Mouse (Mus musculus): ENCODE results near the gene Nlrc5.
"Not testable (repeated sequence)": the region's sequence is repeated elsewhere in the genome, so short reads cannot be mapped to it uniquely, and the experiment has no call there.

Gene Nlrc5

DNA sequence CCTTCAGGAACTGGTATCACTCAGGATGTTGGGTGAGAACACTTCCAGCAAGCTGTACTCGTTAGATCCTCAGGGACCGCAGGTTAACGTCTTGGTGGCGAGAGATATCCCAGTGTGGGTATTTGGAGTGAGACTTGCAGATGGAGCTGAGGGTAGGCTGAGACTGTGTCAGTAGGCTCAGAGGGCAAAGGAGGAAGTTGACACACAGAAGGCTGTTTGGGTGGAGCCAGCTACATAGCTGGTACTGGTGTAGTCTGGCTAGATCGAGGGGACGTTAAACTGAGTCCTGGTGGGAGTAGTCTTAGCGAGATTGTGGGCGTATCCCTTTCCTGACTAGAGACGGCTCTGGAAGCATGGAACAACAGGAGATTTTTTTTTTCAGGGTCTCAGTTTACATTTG, 16.1 kb upstream of the Nlrc5 start:
- DNase-seq (ENCODE audit: low spot score in 2 of 2): peak in 1 of 2 experiments; percentile 41

DNA sequence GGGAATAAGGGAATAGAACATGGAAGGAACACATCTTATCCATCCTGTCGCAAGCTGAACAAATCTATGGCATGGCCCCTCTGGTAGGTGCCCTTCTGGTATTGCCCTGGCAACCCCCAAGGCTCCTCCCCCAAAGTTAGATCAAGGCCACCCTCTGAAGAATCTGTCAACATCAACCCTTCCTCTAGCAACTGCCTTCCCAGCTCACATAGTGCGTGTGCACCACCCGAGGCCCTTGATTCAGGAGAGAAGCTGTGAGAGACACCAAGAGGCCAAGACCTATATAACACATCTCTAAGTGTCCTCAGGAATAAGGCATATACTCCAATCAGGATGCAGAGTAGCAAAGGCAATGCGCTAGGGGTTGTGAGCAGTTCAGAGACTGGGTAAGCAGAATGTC, 11.9 kb upstream of the Nlrc5 start:
- no peak for DNase-seq (ENCODE audit: low spot score in 2 of 2)

DNA sequence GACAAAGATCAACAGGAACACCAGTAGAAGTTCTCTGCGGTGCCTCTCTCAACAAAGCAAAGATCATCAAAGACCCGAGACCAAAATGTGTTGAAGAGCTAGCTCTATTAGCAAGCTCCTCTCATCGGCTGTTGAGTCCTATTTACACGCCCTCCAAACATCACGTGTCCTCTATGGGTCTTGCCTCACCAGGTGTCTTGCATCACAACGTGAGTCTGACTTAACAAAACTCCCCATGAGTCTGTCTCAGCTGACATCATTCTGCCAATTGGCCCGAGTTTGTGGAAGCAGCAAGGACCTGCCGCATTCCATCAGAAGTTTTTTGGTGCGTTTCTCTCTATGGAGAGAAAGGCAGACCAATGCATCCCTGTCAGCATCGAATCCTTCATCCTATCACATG, 6.2 kb upstream of the Nlrc5 start:
- no peak for DNase-seq (ENCODE audit: low spot score in 2 of 2)

DNA sequence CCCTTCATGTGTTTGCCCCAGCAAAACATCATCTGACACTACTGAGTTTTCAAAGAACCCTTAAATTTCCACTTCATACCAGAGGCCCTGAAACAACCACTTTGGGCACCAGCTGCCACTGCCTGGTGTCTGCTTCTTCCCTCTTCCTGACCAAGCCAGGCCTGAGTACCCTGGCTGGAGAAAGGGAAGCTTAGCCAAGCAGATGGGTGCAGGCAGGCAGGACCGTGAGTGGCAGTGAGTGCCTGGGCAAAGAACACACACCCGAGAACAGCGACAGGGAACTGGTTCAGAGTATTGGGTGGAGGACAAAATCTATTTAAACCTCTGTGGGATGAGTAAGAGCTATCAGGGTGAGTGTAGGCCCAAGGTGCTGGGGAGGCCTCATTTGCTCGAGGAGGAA, 5.7 kb upstream of the Nlrc5 start:
- no peak for DNase-seq (ENCODE audit: low spot score in 2 of 2)

DNA sequence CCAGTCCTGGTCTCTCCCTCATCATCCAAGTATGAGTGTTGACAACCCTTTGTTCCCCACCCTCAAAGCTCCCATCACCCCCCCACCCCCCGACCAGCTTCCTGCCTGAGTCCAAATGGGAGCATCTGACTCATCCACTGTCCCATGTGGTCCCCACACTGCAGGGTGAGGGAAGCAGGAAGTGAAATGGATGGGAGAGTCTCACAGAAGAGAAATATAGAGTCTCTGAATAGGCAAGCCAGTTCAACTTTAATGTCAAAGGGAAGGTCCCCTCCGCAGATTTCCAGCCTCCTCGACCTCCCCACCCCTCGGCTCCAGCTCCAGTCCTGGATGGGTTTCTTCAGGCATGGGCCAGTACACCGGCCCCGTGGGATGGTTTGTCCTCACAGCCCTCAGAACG, 4.8 kb upstream of the Nlrc5 start:
- DNase-seq (ENCODE audit: low spot score in 2 of 2): no peak

DNA sequence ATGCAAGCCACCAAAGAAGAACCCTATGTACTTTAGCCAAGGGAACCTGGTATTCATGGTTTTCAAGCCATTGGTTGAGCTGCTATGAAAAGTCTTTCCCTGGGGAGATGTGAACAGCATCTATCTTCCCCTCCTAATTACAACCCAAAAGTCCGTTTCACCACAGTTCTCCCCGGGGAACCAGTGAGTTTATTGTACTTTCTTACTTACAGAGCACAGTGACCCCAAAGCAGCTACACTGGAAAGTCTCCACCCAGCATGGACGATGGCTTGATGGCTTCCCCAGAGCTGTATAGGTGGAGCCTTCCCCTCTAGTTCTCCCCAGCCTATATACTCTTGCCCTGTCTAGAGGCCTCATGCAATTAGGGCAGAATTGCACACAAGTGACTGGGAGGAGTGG, 1.9 kb upstream of the Nlrc5 start:
- peak; percentile 15 to 35 for DNase-seq (ENCODE audit: low spot score in 2 of 2)

DNA sequence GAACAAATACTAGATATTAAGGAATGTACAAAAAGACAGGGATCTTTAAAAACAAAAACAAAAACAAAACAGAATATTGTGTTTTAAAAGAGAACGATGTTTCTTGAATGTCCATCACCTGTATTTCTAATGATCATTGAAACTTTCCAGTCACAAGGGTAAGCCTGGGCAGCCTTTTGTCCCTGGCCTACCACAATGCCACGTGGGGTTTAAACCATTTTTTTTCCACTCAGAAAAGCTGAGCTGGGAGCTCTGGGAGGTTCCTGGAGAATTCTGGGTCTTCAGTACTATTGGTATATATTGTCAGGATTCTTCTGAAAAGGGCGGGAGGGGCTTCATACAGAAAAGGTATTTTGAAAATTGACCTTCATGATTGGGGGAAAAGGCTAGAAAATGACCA, 802 bp downstream of the Nlrc5 start:
- DNase-seq (ENCODE audit: low spot score in 2 of 2): no peak

DNA sequence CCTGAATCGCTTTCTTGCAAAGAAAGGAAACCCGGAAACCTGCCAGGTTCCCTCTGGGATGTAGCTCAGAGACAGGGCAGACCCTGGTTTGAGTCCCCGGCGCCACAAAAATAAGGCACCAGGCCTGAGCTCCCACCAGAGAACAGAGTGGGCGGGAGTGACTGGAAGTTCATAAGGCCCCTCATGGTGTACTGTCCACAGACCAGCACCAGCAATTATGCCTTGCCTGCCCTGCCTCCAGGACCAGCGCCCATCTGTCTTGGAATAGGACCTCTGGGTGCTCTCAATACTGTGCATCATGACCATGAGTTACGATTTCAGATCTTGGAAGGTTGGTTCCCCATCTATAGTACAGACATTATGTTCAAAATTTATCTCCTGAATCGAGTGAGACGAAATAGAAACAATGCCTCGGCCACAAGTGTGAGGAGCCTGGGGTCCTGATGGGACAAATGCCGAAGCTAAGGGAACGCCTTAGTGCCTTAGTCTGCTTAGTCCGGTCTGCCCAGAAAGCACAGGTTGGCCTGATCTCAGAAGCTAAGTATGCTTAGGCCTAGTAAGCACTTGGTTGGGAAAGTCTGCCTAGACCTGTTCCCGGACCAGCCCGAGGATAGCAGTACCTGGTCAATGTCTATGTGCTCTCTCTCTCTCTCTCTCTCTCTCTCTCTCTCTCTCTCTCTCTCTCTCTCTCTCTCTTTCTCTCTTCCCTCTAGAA, 1.4 kb downstream of the Nlrc5 start:
- DNase-seq (ENCODE audit: low spot score in 2 of 2): no peak

DNA sequence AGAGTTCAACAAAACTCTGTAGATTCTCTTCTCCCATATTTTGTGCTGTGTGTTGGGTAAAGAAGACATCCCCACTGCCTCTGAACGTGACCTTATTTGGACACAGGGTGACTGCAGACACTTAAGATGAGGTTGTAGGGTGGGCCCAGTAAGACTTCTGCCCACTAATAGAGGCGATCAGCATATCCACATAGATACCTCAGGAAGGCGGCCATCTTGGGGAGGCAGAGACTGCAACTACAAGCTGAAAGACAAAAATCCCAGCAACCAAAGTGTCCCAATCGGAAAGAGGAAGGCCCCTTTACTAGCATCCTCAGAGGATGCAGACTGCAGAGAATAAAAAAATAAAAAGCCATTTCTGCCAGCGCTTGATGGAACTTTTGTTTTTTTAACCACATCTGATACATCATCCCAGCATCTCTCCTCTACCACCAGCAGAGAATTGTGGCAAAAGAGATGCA, 2.0 kb downstream of the Nlrc5 start:
- DNase-seq (ENCODE audit: low spot score in 2 of 2): no peak

DNA sequence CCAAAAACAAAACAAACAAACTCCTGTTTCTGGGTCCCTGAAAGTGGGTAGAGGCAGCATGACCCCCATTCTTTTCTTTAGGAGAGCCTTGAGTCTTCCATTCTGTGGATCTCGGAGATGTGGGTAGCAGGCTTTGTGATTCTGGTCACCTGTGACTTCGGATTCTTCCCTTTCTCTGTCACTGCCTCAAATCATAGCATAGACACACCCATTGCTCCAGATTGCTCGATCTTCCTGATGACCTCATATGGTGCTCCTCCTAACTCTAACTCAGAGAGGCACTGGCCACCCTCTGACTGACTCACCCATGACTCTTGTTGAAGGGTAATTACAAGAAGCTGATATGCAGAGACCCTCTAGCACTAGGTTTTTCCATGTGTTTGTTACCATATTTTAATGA, 2.7 kb downstream of the Nlrc5 start:
- DNase-seq (ENCODE audit: low spot score in 2 of 2): no peak

DNA sequence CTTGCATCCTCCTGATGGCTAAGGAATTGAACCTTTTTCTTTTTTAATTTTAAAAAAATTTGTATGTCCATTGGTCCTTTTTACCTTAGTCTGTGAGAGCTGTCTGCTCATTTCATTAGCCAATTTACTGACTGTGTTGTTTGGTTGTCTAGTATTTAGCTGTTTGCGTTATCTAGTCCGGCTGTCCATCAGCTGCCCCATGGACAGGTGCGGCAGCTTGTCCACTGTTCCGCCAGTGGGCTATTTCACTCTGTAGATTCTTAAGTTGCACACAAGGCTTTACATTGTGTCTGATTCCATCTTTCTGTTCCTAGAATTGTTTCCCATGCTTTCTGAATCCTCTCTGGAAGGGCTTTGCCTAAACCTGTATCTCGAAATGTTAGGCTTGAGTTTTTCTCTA, 4.5 kb downstream of the Nlrc5 start:
- DNase-seq (ENCODE audit: low spot score in 2 of 2): no peak

DNA sequence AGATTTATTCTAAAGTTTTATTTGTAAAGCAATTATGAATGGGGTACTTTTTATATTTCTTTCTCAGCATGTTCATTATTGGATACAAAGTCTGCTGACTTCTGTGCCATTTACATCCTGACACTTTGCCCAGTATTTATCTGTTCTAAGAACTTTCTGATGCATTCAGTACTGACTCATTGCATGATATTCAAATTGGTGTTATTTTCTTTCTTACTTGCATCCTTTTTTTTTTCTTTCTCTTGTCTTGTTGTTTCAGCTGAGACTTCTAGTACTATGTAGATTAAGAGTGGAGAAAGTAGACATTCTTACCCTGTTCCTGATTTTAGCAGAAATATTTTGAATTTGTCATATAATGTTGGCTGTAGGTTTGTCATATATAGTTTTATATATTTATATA, 5.5 kb downstream of the Nlrc5 start:
- DNase-seq (ENCODE audit: low spot score in 2 of 2): no peak

DNA sequence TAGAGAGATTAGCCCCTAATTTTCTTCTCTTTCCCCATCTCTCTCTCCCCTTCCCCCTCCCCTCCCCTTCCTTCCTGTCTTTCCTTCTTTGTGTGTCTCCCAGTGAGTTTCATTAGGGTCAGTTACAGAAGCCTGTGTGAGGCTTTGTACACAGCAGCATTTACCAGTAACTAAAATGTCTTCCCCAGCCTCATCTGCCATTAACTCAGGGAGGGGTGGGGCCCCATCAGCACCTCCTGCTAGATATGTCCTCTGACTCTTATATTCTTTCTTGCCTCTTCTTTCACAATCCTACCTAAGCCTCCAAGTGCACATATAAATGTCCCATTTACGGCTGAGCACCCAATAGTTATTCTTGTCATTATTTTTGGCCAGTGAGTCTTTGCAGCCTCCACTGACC, 6.2 kb downstream of the Nlrc5 start:
- DNase-seq (ENCODE audit: low spot score in 2 of 2): no peak

DNA sequence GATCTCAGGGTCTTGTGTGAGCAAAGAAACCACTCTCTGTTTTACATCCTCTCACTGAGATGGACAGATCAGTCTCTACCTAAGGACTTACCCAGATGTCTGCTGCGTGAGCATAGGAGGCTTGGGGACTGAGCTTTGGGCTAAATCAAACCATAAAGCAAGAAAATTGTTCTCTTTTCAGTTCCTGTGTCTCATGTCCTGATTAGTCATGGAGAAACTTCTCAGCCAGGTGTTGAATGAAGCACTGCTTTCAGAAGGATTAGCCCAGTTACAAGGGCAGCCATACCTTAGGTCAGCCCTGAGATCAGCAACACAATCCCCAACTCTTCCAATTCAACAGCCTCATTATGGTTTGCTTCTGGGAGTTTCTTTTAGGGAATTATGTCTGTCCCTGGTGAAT, 7.5 kb downstream of the Nlrc5 start:
- no peak for DNase-seq (ENCODE audit: low spot score in 2 of 2)

DNA sequence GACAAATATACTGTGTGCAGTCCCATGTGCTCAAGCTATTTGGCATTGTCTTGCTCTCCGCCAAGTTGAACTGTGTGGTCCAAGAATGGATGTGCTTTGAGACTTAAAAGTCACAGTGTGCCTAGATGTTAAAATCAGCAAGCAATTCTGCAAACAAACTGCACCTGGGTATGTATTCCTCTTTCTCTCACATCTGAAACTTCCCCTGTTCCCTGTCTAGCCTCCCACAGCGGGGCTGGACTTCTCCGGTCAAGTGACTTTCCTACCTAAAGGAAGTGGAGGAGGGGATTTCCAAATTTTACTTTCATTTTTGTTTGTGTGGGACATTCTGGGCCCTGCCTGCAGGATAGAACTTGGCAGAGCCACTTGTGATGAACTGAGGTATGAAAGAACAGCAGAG, 9.0 kb downstream of the Nlrc5 start:
- peak; percentile 18 to 39 for DNase-seq (ENCODE audit: low spot score in 2 of 2)

DNA sequence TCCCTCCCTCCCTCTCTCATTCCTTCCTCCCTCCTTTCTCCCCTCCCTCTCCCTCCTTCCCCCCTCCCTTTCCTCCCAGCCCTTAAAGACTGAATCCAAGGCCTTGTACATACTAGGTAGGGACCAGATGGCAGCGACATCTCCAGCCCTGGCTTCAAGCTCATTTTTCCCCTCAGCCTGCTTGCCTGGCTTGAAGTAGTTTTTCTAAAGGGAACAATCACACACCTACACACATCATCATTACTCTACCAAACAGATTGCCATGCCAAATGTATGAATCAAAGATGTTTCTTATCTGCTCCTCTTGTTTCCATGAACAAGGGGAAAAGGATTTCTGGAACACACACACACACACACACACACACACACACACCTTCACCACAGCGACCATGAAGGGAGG, 10.3 kb downstream of the Nlrc5 start:
- no peak for DNase-seq (ENCODE audit: low spot score in 2 of 2)

DNA sequence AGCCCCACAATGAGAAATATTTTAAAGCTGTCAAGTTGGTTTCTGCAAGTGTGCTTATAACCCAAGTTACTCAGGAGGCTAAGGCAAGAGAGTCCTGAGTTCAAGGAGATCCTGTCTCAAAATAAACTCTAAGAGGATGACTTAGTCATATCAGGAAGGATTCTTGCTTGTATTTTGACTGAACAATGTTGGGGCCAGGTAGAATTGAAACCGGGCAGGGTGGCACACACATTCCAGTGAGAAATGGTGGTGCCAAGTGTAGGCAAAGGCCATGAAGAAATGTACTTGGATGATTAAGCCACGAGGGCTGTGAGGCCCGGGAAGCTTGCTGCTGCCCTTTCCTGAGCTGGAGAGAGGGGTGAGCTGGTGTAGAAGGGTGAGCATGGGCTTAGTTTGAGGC, 13.0 kb downstream of the Nlrc5 start:
- DNase-seq (ENCODE audit: low spot score in 2 of 2): no peak

DNA sequence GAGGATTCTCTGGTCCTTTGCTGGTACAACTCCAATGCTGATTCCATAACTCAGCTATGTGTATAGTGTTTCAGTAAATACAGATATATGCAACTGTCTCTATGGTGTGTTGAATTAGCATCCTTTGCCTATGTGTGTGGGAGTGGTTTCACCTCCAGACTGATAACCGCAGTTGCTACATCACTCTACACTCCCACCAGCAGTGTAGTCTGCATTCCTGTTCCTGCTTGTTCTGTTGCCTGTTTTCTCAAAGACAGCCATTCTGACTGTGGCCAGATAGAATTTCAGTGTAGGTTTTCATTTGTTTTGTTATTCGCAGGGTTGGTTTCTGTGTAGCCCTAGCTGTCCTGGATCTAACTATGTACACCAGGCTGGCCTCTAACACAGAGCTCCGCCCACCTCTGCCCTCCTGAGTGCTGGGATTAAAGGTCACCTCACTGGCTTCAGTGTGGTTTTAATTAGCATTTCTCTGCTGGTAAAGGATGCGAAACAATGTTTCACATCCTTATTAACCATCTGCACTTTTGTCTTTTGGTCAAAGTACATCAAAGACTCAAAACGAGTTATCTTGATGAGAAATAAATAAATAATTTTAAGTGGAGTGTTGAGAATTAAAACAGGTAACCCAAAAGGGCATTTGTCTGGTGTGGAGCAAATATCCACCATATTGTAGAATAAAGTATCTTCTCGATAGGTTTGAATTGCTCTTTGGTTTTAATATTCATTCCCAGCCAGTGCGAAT, 13.6 kb downstream of the Nlrc5 start:
- DNase-seq (ENCODE audit: low spot score in 2 of 2): no peak

DNA sequence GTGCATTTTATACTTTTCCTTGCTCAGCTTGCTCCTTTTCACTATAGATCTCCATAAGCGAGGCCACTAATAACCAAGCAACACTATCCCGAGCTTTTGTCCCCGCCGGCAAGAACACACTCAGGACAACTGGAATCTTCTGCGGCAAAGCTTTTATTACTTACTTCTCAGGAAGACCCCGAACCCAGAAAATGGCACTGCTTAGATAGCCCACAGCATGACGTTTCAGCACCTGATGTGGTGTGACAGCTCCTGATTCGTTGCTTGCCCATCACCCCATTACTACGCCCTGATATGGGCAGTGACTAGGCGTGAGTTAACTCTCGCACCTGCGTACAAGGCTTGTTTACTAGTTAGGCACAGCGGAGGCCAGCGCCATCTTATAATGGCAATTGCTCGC, 18.8 kb downstream of the Nlrc5 start:
- DNase-seq (ENCODE audit: low spot score in 2 of 2): not testable (repeated sequence)

DNA sequence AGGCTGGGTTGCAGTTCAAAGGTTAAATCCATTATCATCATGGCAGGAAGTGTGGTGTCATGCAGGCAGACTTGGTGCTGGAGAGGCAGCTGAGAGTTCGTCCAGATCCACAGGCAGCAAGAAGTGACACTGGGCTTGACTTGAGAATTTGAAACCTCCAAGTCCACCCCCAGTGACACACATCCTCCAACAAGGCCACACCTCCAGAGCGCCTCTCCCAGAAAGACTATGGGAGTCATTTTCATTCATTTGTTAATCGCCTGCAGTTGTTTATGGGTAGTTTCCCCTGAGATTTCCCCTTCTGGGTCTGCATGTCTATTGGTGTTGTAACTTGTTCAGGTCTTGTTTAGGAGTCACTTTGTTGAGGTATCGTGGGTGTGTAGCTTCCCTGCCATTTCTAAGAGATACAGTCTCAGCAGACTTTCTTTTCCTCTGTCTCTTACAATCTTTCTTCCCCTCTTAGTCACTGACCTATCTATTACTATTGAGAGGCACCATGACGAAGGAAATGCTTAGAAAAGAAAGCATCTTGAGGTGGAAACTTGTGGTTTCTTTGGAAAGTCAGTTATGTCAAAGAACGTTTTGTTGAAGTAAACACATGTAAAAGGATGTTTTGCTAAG, 19.8 kb downstream of the Nlrc5 start:
- DNase-seq (ENCODE audit: low spot score in 2 of 2): no peak

DNA sequence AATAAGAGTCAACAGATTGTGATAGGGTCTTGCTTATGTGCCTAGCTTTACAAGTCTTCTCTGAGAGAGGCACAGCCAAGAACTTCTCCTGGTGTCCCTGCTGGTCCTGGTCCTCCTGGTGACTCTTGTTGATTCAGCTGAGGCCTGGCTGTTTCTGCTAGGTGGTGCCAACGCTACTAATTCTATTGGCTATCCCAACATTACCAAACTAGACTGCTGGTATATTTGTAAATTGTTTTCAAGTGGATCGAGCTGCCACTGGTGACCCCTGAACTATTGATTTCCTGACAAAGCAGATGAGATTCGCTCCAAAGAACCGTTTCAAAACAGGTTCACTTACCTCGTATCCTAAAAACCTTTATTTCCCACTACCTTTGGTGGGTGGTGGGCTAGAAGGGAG, 20.7 kb downstream of the Nlrc5 start:
- no peak for DNase-seq (ENCODE audit: low spot score in 2 of 2)

DNA sequence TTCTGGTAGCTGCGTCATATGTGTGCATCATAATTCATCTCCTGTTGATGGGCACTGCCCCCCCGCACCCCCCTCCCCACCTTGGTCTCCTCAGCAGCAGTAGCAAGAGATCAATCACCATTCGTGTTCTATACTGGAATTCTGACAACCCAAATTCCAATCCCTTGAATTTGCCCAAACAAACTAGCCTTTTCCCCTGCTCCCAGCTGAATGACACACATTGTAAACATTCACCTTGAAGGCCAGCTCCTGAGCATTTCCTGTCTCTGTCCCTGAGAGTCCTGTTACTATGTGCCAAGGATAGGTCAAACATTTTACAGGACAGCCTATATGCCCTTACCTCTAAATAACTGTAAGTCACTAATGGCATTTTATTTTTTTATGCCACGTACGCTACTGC, 21.9 kb downstream of the Nlrc5 start:
- no peak for DNase-seq (ENCODE audit: low spot score in 2 of 2)

DNA sequence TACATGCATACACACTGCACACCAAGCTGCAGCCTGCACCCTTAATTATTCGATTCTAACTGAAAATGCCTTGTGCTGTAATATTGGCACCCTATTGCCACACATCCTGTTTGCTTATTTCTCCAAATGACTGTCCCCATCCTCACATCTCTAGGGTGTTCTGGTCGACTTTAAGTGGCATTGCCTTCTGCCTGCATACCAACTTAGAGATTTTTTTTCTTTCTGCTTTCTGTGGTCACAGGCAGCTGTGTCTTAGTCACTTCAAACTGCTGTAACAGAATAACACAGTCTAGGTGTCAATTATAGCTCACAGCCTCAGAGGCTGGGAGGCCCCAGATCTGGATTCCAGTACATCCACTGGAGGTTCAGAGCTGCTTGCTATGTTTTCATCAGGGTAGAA, 24.4 kb downstream of the Nlrc5 start:
- no peak for DNase-seq (ENCODE audit: low spot score in 2 of 2)

Measured in spleen, postnatal 36 days (tissue).